Mouse (Mus musculus) neural tube, embryonic 12.5 days (tissue): Measurements from ENCODE around the gene Plcd1. TPM values are rescaled to one million over a fixed set of nuclear protein-coding genes. Genes with fewer than 3 reads are reported as not detected.

Experiments used
- ATAC-seq: fragments of 200-750 bp; cut with Nextera tagmentation; 2 replicates; pipeline ENCODE4 v1.8.0; 2017; ENCODE audit warnings: low read depth, mild to moderate bottlenecking, moderate TSS enrichment, moderate library complexity; ENCODE audit not compliant: low FRiP score
- H3K27ac ChIP-seq: fragments of 300-500 bp; sonication (generic); 2 replicates; pipeline ENCODE4 v1.5.1; 2016
- H3K27me3 ChIP-seq: fragments of 300-500 bp; sonication (generic); replicated peaks from 2 replicates; pipeline ENCODE4 v1.6.1; 2016; ENCODE audit warnings: mild to moderate bottlenecking
- H3K36me3 ChIP-seq: fragments of 300-500 bp; sonication (generic); 2 replicates; pipeline ENCODE4 v1.6.1; 2016; ENCODE audit warnings: mild to moderate bottlenecking
- H3K4me1 ChIP-seq: fragments of 300-500 bp; sonication (generic); 2 replicates; pipeline ENCODE4 v1.6.1; 2016
- H3K4me2 ChIP-seq: fragments of 300-500 bp; sonication (generic); replicated peaks from 2 replicates; pipeline ENCODE4 v1.6.1; 2016; ENCODE audit warnings: mild to moderate bottlenecking
- H3K4me3 ChIP-seq: fragments of 300-500 bp; sonication (generic); 2 replicates; pipeline ENCODE4 v1.5.1; 2016
- H3K9ac ChIP-seq: fragments of 300-500 bp; sonication (generic); 2 replicates; pipeline ENCODE4 v1.6.1; 2016; ENCODE audit warnings: mild to moderate bottlenecking
- H3K9me3 ChIP-seq: fragments of 300-500 bp; sonication (generic); 2 replicates; pipeline ENCODE4 v1.6.1; 2016; ENCODE audit warnings: mild to moderate bottlenecking
- WGBS: fragments of 180-500 bp; shearing (Covaris S2); methylation state at CpG from one replicate; pipeline ENCODE4 v1.1.7; 2016; 5-methylcytosine and 5-hydroxymethylcytosine counted together
- polyA plus RNA-seq: library from polyadenylated mRNA; unstranded; fragments of >200 nt; fragmentation: Nextera tagmentation; extraction: Ambion mirVana; gene quantifications from 2 replicates; pipeline ENCODE4 v1.2.1, GENCODE M21; 2016

The Plcd1 gene
- polyA plus RNA-seq, 1 experiment from 2014 or later = 31.9 TPM

- no peaks in the 10 kb centered on the region for H3K36me3 ChIP-seq
- H3K27me3 ChIP-seq = peaks cover 8% of the 10 kb centered on the region; the same call in 1 of the 2 replicates
- no peaks in the 10 kb centered on the region for H3K9me3 ChIP-seq
- ATAC-seq = no peak
- 0 out of 2 replicates have a peak overlapping the region, but pooled peaks have one; percentile 57 for H3K4me2 ChIP-seq
- no peak overlapping the region for H3K4me3 ChIP-seq
- 82% methylated on average over 5 of the region's 5 CpGs for WGBS
- peaks cover 55% of the 10 kb centered on the region for H3K4me1 ChIP-seq
- H3K27ac ChIP-seq = no peak overlapping the region
- H3K9ac ChIP-seq = no peak overlapping the region
Measured at GRCm38 (mm10) chr9:119087309-119087708, 6.0 kb downstream of the Plcd1 start.

DNA sequence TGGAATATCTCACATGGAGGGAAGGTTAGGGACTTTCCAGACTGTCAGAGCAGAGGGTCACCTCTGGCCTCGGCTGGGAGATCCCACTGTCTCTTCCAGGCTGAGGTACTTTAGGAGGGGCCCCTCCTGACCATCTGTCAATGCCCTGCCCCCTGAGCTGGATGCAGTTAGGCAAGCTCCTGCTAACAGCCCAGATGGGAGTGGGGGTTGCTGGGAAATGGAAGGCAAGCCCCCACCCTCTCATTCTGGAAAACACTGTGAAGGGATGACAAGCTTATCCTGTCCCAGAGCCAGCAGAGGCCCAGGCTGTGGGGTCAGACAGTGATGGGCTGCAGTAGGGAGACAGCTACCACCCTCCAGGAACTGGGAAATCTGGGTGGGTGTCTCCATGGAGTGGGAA is 6.9 kb downstream of the Plcd1 start:
- Histone ChIP-seq H3K4me2 (peak overlapping the region; percentile 16; the same call in 1 of the 2 replicates), H3K4me1 (peaks cover 56% of the 10 kb centered on the region), H3K9ac (no peak overlapping the region)

DNA sequence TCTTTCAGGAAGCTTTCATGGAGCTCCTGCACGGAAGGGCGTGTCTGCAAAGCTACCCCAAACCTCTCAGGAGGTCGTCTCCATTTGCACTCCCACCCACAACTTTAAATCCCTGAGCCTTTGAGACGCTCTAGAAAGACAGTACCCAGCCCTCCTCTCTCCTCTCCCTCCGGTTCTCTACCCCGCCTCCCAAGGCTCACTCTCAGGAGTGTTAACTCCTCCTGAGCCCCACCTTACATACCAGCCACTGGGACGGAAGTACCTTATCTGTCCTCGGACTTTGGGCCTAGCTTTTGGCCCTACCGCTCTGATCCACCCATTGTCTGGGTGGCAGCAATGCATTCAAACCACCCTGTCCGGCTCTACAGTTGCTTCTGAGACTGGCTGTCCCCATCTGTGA is 9.3 kb downstream of the Plcd1 start:
- no peaks in the 10 kb centered on the region for H3K9me3 ChIP-seq
- no peak overlapping the region for H3K9ac ChIP-seq
- 86% methylated on average over 10 of the region's 10 CpGs for WGBS
- peaks cover 9% of the 10 kb centered on the region for H3K36me3 ChIP-seq
- peaks cover 49% of the 10 kb centered on the region for H3K4me1 ChIP-seq
- no peak overlapping the region for H3K4me3 ChIP-seq
- ATAC-seq = no peak
- no peak overlapping the region for H3K4me2 ChIP-seq
- no peak overlapping the region for H3K27ac ChIP-seq
- no peaks in the 10 kb centered on the region for H3K27me3 ChIP-seq

More for the DNA sequence above, 6.9 kb downstream of the Plcd1 start:
- WGBS = 24% methylated on average over 1 of the region's 1 CpGs
- peak overlapping the region; percentile 37; the same call in 1 of the 2 replicates for H3K27ac ChIP-seq
- ATAC-seq = no peak
- peaks cover under 1% of the 10 kb centered on the region; the same call in 1 of the 2 replicates for H3K27me3 ChIP-seq
- H3K4me3 ChIP-seq = no peak overlapping the region
- H3K9me3 ChIP-seq = no peaks in the 10 kb centered on the region
- no peaks in the 10 kb centered on the region for H3K36me3 ChIP-seq

DNA sequence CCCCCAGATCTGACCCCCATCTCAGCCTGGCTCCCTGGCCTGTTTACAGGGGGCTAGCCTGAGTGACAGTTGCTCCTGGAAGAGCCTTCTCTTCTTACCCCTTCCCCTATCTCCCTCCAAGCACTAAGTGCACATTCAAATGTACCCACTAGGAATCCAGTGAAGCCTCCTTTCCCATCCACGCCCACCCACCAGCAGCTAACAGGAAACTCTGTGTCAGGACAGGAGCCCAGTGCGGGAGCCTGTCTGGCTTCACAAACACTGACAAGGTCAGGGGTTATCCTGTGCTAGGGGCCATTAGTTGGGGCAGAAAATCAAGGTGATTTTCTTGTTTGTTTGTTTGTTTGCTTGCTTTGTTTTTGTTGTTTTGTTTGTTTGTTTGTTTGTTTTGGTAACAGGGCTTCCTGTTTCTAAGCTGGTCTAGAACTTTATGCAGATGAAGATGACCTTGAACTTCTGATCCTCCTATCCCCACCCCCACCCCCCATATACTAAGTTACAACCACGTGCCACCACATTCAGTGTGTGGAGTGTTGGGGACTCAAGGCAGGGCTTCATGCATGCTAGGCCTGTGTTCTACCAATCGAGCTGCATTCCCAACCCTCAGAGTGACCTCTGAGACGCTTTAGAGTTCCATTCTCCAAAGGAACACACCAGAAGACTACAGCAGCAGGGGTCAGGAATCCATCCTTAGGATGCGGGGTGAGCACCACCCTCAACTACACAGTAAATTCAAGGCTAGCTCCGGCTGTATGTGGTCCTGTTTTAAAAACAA is 10.5 kb downstream of the Plcd1 start:
- Histone ChIP-seq H3K27me3 (no peaks in the 10 kb centered on the region), H3K4me1 (peaks cover 40% of the 10 kb centered on the region), H3K4me3 (no peak overlapping the region), H3K4me2 (peak overlapping the region; percentile 18; the same call in 1 of the 2 replicates), H3K27ac (peak overlapping the region; percentile 64), H3K9me3 (no peaks in the 10 kb centered on the region), H3K9ac (0 out of 2 replicates have a peak overlapping the region, but pooled peaks have one; percentile 9), H3K36me3 (peaks cover 19% of the 10 kb centered on the region)
- 70% methylated on average over 7 of the region's 7 CpGs for WGBS
- peak; percentile 38 for ATAC-seq

- no peaks in the 10 kb centered on the region for H3K9me3 ChIP-seq
- peaks cover 19% of the 10 kb centered on the region for H3K36me3 ChIP-seq
- 4% methylated on average over 8 of the region's 8 CpGs for WGBS
- H3K4me3 ChIP-seq = no peak overlapping the region
- H3K9ac ChIP-seq = 0 out of 2 replicates have a peak overlapping the region, but pooled peaks have one; percentile 9
- H3K4me2 ChIP-seq = peak overlapping the region; percentile 18; the same call in 1 of the 2 replicates
- ATAC-seq = peak; percentile 87
- peak overlapping the region; percentile 64 for H3K27ac ChIP-seq
- H3K4me1 ChIP-seq = peaks cover 33% of the 10 kb centered on the region
- H3K27me3 ChIP-seq = no peaks in the 10 kb centered on the region
Measured at GRCm38 (mm10) chr9:119082039-119082438, 11.3 kb downstream of the Plcd1 start.

DNA sequence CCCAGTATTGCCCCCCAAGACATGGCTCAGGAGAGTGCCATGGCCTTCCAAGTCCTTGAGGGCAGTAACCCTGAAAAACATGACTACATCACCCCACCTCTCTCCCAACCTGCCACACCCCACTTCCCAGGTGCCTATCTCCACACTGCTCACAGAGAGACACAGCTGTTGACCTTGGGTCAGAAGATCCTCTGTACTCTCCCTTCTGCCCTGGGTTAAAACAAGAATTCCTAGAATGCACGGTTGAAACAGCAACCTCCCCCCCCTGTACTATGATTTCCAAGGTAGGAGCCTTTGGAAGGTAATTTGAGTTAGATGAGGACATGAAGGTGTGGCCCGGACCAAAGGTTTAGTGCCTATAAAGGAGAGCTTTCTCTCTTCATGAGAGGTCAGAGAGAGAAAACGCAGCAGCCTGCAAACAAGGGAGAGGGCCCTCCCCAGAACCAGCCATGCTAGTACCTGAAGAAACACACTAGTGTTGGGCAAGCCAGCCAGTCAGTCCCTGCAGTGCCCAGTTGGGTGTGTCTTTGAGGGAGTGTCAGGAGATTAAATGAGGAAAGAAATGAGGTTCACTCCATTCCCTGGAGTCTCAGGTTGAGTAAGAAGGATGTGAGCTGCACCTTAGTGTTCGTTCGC is 13.1 kb downstream of the Plcd1 start:
- no peak for ATAC-seq
- Histone ChIP-seq H3K4me3 (no peak overlapping the region), H3K9me3 (no peaks in the 10 kb centered on the region), H3K27me3 (no peaks in the 10 kb centered on the region), H3K4me2 (no peak overlapping the region), H3K27ac (no peak overlapping the region), H3K9ac (no peak overlapping the region), H3K4me1 (peaks cover 19% of the 10 kb centered on the region), H3K36me3 (peaks cover 33% of the 10 kb centered on the region)
- 83% methylated on average over 5 of the region's 5 CpGs for WGBS

- Histone ChIP-seq H3K4me3 (no peak overlapping the region), H3K4me1 (no peaks in the 10 kb centered on the region), H3K36me3 (peaks cover 63% of the 10 kb centered on the region), H3K27ac (no peak overlapping the region), H3K9ac (no peak overlapping the region), H3K4me2 (no peak overlapping the region), H3K9me3 (no peaks in the 10 kb centered on the region), H3K27me3 (no peaks in the 10 kb centered on the region)
- ATAC-seq = no peak
- 74% methylated on average over 16 of the region's 16 CpGs for WGBS
Measured at GRCm38 (mm10) chr9:119075685-119076084, 17.6 kb downstream of the Plcd1 start.

- Histone ChIP-seq H3K27me3 (no peaks in the 10 kb centered on the region), H3K9ac (no peak overlapping the region), H3K4me1 (no peaks in the 10 kb centered on the region), H3K4me2 (no peak overlapping the region), H3K36me3 (peaks cover 52% of the 10 kb centered on the region), H3K4me3 (no peak overlapping the region), H3K27ac (no peak overlapping the region), H3K9me3 (no peaks in the 10 kb centered on the region)
- 88% methylated on average over 15 of the region's 15 CpGs for WGBS
- no peak for ATAC-seq
Measured at GRCm38 (mm10) chr9:119073184-119073895, 20.0 kb downstream of the Plcd1 start.

DNA sequence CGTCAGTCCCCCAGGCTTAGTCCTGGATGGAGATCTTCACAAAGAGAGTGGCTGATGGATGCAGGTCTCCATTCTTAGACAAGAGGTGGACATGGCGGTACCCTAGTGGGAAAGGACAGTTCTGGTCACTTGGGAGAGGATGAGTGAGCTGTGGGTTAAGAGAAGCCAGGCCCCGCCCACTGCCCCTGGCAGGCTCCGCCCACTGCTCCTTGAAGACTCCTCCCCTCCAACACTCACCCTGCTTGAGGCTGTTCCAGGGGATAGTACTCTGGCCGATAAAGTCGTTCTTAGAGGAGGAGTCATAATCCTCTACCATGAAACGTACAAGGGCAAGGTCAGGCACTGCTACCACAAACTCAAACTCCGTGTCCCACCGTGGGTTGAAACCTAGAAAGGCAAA is 21.5 kb downstream of the Plcd1 start:
- 84% methylated on average over 9 of the region's 9 CpGs for WGBS
- H3K36me3 ChIP-seq = peaks cover 48% of the 10 kb centered on the region

GRCm38 (mm10) chr9:119070173-119070825 is 23.0 kb downstream of the Plcd1 start:
- no peak for ATAC-seq
- 86% methylated on average over 13 of the region's 13 CpGs for WGBS
- H3K4me2 ChIP-seq = no peak overlapping the region

More for the DNA sequence above, 21.5 kb downstream of the Plcd1 start:
- Histone ChIP-seq H3K9me3 (no peaks in the 10 kb centered on the region), H3K9ac (no peak overlapping the region), H3K4me1 (no peaks in the 10 kb centered on the region), H3K27ac (no peak overlapping the region), H3K27me3 (no peaks in the 10 kb centered on the region), H3K4me2 (no peak overlapping the region), H3K4me3 (no peak overlapping the region)
- ATAC-seq = no peak

GRCm38 (mm10) chr9:119068266-119068665 is 25.0 kb downstream of the Plcd1 start:
- Histone ChIP-seq H3K9me3 (no peaks in the 10 kb centered on the region), H3K4me3 (no peak overlapping the region), H3K27me3 (0 out of 2 replicates have a peak, but pooled peaks cover 3% of the 10 kb centered on the region), H3K4me1 (peaks cover 6% of the 10 kb centered on the region; the same call in 1 of the 2 replicates), H3K9ac (no peak overlapping the region), H3K36me3 (peaks cover 16% of the 10 kb centered on the region), H3K4me2 (no peak overlapping the region), H3K27ac (no peak overlapping the region)
- no peak for ATAC-seq
- WGBS = 91% methylated on average over 11 of the region's 11 CpGs

More at GRCm38 (mm10) chr9:119070173-119070825, 23.0 kb downstream of the Plcd1 start:
- Histone ChIP-seq H3K9me3 (no peaks in the 10 kb centered on the region), H3K9ac (no peak overlapping the region), H3K27ac (no peak overlapping the region), H3K4me3 (no peak overlapping the region), H3K4me1 (no peaks in the 10 kb centered on the region), H3K36me3 (peaks cover 37% of the 10 kb centered on the region), H3K27me3 (no peaks in the 10 kb centered on the region)
